Mouse (Mus musculus) WW6 (cell line): ENCODE measurements around the gene Hmmr.

Experiments
- DNase-seq: peaks from one replicate; pipeline ENCODE4 v3.0.0-alpha.2; 2013; ENCODE audit warnings: low read depth, low spot score

Gene Hmmr

DNA sequence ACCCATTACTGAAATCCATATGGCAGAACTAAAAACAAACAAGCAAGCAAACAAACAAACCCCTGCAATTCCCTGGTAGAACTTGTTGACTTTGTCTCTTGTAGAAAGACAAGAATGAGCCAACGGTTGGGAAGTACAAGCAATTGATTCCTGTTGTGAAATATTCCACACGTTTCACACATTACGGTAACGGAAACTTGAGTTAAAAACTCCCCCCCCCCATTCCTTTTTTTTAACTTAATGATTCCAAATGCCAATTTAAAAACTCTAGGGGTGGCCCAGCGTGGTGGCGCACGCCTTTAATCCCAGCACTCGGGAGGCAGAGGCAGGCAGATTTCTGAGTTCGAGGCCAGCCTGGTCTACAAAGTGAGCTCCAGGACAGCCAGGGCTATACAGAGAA, 38.1 kb downstream of the Hmmr start, which contains the start of gene Mat2b:
Gene Mat2b (minus strand): TSS at position 101 of the 400 bp plus-strand sequence.
- no peak for DNase-seq

DNA sequence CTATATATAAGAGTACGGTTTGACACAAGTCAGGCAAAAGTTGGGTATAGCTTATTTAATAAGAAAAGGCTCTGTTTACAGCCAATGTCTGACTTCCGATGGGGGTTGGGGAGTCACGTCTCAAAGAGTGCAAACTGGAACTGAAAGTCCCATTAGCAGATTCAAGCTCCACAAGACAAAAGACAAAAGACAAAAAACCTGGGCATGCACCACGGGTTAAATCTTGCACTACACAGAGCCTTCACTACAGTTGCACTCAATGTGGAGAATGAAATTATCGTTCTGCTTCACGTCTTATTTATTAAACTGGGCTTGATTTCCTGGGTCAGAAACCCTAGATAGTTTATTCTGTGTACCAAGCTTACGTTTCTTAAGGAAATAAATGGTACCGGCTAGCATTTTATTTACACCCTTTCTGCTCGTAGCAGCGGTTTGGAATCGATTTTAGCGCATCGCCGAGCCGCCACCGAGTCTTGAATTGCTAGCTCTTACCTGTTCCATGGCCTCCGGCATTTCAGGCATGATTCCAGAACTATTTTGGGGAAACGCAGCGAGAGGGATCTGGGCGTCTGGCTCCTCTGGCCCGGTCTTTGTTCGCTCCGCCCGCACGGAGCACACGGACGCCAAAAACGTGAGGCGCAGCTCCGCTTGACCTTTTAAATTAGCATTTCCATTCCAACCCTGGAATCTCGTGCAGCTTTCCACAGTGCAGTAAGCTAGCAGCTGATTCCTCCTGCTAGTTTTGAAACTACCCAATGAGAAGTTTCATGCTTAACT, 38.7 kb downstream of the Hmmr start:
- DNase-seq, result peak; percentile 81

DNA sequence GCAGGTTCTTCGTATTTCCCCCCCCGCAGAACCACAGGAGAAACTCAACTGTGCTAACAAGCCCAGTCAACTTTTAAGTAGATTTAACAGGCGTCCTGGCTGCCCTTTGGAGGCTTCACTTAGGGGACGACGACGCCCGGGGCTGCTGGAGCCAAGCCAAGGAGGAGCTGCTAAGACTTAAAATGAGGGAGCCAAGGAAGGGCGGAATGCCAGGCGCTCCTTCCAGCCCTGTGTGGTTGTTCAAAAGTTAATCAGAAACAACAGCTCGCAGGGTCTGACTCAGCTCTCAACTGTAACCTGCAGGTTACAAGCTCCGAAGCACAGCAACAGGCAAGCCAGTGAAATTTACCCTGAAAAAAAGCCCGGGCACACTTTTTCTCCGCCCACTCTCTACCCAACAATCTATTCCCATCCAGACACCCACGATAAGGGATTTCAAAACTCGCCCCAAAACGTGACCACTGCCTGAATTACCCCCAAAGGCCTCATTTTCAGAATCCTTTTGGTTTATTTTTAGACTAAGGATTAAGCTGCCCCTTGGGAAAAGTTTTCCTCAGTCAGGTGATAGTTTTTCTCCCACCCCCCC, 39.8 kb downstream of the Hmmr start:
- DNase-seq, result no peak

DNA sequence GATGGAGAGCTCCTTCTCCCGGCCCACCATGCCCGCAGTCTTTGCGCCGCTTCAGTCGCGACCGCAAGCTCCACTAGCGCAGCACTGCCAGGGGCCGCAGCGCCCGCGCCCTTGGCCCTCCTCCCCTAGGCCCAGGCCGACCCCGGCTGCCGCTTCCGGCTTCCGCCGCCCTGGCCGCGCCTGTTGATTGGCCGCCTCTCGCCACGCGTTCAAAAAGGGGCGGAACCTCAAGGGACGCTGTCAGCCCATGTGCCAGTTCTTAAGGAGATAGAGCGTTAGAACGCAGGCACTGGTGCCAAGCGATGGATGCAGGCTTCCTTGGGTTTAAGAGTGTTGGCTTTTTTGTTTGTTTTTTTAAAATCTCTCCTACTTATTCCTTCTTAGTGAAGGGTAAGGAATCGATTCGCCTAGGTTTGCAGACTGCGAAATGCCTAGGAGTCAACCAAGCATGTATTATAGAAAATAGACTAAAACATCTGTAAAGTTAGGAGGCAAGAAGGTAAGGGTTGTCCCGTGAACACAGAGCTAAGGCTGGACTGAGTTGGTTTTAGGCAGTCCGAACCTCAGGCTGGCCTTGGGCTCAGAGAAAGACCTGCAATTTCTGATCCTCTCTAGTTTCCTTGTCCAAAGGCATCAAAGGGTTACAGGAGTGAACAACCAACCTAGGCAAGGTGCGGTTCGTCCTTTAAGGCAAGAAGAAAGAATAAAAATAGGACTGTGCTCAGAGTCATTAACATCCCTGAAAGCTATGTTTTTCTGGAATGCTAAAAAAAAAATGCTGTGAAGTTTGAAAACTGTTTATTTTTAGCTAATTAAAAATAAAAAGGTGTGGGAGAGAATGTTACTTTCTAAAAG, 40.5 kb downstream of the Hmmr start:
- peak; percentile 87 for DNase-seq

DNA sequence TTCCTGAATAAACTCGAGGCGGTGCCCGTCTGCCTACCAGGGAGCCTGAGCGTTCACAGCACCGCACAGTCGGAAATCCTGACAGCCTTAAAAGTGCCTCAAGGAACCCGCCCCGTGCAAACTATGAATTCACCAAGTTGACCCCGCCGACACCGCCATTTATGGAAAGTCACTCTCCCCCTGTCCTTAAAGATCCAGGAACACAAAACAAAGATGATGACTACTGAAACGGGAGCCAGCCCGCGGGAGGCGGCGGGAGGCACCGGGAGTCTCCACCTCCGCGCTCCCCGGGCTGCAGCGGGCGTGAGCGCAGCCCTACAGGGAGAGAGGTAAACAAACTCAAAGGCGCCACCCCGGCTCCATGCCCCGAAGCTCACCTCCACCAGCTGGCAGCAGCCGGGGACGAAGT, 41.1 kb downstream of the Hmmr start:
- DNase-seq, result no peak

DNA sequence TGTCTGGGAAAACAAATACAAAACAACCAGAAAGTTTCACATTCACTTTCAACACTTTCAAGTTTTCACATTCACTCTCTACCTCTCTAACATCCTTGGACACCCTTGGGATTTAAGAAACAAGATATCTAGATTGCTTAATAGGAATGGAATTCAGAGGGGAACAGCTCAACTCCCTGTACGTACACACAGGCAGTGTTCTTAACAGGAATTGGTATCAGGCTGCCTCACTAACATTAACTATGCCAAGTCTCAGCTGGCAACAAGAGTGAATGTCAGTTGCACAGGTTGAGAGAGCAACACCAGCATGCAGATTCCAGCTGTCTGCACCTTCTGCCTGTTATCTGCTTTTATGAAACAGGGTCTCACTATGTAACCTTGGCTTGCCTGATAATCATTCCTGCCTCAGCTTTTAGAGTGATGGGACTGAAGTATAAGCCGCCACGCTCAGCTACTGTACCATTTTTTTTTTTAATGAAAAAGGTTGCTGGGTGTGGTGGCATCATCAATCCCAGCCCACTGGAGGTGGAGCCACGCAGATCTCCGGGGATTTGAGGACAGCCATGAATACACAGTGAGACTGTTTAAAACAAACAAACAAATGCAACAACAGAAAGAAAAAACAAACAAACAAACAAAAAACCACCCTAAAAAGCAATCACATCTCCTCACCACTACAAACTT, 42.6 kb downstream of the Hmmr start:
- DNase-seq, result no peak

DNA sequence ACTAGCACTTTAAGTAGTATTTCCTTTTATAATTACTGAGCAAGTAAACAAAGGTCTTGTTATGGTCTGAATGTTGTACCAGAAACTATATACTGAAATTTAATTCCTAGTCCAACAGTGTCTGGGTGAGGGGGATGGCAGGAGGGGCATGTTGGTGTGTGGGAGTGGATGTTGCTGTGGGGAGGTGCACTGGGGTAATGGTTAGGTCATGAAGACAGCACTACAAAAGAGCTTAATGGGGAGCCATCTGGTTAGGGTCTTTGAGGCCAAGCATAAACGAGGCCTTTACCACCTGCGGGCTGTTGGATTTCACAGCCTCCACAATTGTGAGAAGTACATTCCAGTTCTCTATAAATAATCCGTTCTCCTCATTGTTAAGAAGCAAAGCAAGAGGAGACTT, 49.9 kb downstream of the Hmmr start:
- no peak for DNase-seq

DNA sequence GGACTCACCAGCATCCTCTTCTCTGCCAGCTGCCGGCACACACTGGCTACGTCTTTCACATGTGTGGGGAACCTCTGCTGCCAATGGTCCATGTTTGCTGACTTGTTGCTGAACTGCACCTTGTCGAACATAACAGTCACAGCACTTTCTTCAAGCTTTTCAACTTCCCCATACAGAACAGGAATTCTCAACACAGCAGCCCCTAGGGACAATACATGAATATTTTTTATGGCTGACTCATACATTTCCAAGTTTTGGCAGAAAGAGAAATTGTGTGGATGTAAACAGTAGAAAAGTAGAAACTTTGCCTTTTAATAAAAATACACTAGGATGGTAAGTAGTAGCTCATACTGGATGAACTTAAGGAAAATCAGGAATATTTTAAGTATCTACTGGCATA, 50.8 kb downstream of the Hmmr start:
- DNase-seq, result no peak

DNA sequence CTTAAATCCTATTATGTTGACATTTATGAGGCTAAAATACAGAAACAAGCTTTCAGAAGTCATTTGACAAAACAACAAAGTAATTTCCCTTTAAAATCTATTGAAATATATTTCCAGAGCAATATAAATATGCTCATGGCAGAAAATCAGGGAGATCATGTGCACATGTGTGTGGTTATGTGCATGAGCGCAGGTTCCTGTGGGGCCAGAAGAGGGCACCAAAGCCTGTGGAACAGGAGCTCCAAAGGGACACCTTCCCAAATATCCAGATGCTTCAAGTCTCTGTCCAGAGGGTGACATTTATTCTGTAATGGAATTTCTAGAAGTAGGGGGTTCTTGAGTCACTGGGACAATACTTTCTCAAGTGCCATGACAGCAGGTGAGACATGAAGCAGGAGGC, 56.1 kb downstream of the Hmmr start:
- no peak for DNase-seq

DNA sequence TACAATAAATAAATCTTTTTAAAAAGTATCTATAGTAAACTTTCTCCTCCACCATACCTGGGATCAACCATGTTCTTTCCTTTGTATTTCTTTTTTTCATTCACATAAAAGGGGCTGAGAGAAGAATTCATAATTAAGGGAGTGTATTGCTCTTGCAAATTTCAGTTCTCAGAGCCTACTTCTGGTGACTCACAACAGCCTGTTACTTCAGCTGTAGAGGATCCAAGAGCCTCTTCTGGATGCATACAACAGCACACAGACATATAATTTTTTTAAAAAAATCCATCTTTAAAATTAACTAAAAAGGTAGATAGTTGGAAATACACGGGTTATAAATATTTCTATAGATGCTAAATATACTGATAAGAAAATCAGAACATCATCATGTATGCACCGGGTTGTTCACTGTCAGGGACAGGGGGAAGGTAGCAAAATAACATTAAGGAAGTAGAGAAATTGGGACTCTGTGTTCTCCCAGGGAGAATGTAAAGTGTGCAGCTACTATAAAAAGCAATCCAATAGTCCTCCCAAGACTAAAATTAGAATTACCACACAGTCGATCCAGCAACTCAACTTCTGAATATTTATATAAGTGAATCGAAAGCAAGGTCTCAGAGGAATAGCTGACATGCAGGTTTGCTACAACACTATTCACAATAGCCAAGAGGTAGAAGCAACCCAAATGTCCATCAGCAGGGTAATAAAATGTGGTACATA, 58.0 kb downstream of the Hmmr start:
- no peak for DNase-seq
